Mouse (Mus musculus) neutrophil, adult 59 days (primary cell): ENCODE results near the gene Tespa1. TPM values are rescaled to one million over a fixed set of nuclear protein-coding genes. Genes with fewer than 3 reads are reported as not detected.

Source experiments
- total RNA-seq, 2 experiments: library from RNA; stranded (reverse); gene quantifications; 1 replicate in 1 of 2; 2 replicates in 1 of 2; pipeline ENCODE4 v1.2.4; 2023

Tespa1 gene
- total RNA-seq = 1 to 10 TPM; 2.8 TPM

GRCm38 (mm10) chr10:130322637-130323036 lies at the start of gene Tespa1:
Gene Tespa1 (plus strand): TSS chr10:130322870.

GRCm38 (mm10) chr10:130280066-130280465 lies 42.6 kb upstream of the Tespa1 start, which contains the start of gene Neurod4:
Gene Neurod4 (minus strand): TSS chr10:130280240.

DNA sequence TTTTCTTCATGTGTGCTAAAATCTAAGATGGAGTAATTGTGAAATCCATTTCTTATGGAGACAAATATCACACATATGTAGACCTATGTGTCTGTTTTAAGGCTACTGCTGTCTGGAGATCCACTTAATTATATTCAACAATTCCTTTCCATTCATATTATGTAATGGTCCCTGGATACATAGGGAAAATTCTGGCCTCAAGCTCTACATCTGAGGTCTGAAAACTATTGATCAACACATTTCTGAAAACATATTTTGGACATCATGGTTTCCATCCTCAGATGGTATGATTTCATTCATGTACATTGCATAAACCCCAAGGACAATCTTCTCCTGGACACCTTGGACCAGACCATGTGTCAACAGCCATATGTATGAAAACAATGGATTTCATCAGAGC lies 71.6 kb downstream of the Tespa1 start, which contains the start of gene Vmn2r84:
Gene Vmn2r84, minus strand, starts transcription at position 101 of the 400 bp plus-strand sequence.

Other genes starting within 250 kb of the Tespa1 start
- not detected for gene Olfr823, start 207.5 kb upstream of the Tespa1 start, total RNA-seq
- not detected for gene Olfr824, start 192.9 kb upstream of the Tespa1 start, total RNA-seq
- gene Olfr825, start 156.1 kb upstream of the Tespa1 start, total RNA-seq = not detected
- gene Olfr826, start 138.7 kb upstream of the Tespa1 start, total RNA-seq = not detected
- not detected for gene Olfr827, start 108.5 kb upstream of the Tespa1 start, total RNA-seq
- not detected for gene Neurod4, start 42.6 kb upstream of the Tespa1 start, total RNA-seq
- gene Vmn2r84, start 71.5 kb downstream of the Tespa1 start, total RNA-seq = not detected
- not detected for gene Vmn2r85, start 106.8 kb downstream of the Tespa1 start, total RNA-seq
- not detected for gene Vmn2r86, start 133.2 kb downstream of the Tespa1 start, total RNA-seq
- gene Vmn2r87, start 174.5 kb downstream of the Tespa1 start, total RNA-seq = not detected